Mouse (Mus musculus): ENCODE measurements around the gene Med16. TPM values are rescaled to one million over a fixed set of nuclear protein-coding genes. Genes with fewer than 3 reads are reported as not detected.

Gene Med16
- polyA plus RNA-seq, 1 experiment from 2014 or later: 54.7 TPM

DNA sequence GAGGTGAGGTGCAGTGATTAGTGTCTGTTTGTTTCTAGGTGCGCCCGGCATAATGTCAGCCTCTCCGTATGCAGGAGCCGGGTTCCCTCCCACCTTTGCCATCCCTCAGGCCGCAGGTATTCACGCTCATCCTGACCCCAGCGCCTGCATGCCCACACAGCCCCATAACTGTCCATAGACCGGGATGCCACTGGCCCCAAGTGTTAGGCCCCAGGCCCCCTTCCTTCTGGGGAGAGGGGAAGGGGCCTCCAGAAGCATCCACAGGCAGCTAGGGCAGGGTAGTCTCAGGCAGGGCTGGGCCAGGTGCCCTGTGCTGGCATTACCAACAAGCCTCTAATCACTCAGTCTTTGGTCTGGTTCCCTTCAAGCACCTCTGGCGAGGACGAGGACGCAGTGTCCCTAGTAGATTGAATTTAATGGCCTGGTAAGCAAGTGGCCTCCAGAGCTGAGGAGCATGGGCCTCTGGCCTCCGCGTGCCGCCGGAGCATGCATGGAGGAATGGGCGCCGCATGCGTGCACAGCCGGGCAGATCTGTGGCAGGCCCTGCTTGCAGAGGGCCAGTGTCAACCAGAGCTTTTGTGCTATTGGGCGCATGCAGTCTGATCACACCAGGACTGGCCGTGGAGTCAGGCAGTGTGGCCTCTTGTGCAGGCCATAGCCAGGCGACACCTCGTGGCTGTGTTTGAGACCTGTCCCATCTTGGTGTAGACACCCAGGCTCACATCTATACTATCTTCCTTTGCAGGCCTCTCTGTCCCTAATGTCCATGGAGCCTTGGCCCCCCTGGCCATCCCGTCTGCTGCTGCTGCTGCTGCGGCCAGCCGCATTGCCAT lies 48.4 kb downstream of the Med16 start:
- no peak for ATAC-seq (ENCODE audit: borderline replicate concordance, extremely low read depth, low FRiP score, low TSS enrichment)
- H3K4me2 ChIP-seq: no peak overlapping the region
- no peak overlapping the region for H3K27ac ChIP-seq
- no peaks in the 10 kb centered on the region for H3K9me3 ChIP-seq
- no peak overlapping the region for H3K9ac ChIP-seq
- no peak overlapping the region for H3K4me3 ChIP-seq
- no peaks in the 10 kb centered on the region for H3K27me3 ChIP-seq
- peaks cover 75% of the 10 kb centered on the region for H3K36me3 ChIP-seq
- H3K4me1 ChIP-seq: peaks cover 44% of the 10 kb centered on the region
- WGBS: 88% methylated on average over 26 of the region's 26 CpGs

GRCm38 (mm10) chr10:79859116-79859515 lies 49.6 kb downstream of the Med16 start:
- no peaks in the 10 kb centered on the region for H3K9me3 ChIP-seq
- H3K27me3 ChIP-seq: no peaks in the 10 kb centered on the region
- H3K4me2 ChIP-seq: 0 out of 2 replicates have a peak overlapping the region, but pooled peaks have one; percentile 11
- H3K4me3 ChIP-seq: no peak overlapping the region
- peaks cover 40% of the 10 kb centered on the region for H3K4me1 ChIP-seq
- 0 out of 2 replicates have a peak overlapping the region, but pooled peaks have one; percentile 8 for H3K27ac ChIP-seq
- ATAC-seq (ENCODE audit: borderline replicate concordance, extremely low read depth, low FRiP score, low TSS enrichment): no peak
- H3K36me3 ChIP-seq: peaks cover 63% of the 10 kb centered on the region
- WGBS: 70% methylated on average over 11 of the region's 11 CpGs
- H3K9ac ChIP-seq: no peak overlapping the region

- H3K4me2 ChIP-seq: peak overlapping the region; percentile 86
- H3K4me3 ChIP-seq: peak overlapping the region; percentile 72
- peak; percentile 16; the same call in 1 of the 2 replicates for ATAC-seq (ENCODE audit: borderline replicate concordance, extremely low read depth, low FRiP score, low TSS enrichment)
- WGBS: 33% methylated on average over 17 of the region's 17 CpGs
- peak overlapping the region; percentile 92; the same call in 1 of the 2 replicates for H3K9ac ChIP-seq
- H3K4me1 ChIP-seq: peaks cover 40% of the 10 kb centered on the region
- H3K27me3 ChIP-seq: no peaks in the 10 kb centered on the region
- peak overlapping the region; percentile 100 for H3K27ac ChIP-seq
- no peaks in the 10 kb centered on the region for H3K9me3 ChIP-seq
- H3K36me3 ChIP-seq: peaks cover 58% of the 10 kb centered on the region
Observed at GRCm38 (mm10) chr10:79858416-79859074, 50.2 kb downstream of the Med16 start.

DNA sequence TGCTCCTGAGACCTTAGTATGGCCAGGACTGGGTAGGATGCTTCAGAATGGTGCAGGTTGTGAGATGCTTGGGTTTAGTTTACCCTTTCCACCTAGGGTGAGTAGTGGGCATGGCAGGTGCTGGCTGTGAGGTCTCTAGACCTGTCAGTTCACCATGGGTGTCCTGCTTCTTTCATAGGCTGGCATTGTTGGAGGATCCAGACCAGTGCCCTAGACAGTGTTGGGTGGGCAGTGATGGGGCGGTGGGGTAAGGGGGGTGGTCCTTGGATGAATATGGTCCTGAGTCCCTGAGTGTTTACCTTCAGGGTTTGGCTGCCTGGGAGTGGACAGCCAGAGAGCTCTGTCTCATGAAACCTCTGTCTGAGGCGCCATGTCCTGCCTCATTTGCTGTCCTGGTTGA lies 50.8 kb downstream of the Med16 start:
- H3K4me3 ChIP-seq: peak overlapping the region; percentile 72
- H3K9ac ChIP-seq: peak overlapping the region; percentile 92; the same call in 1 of the 2 replicates
- H3K9me3 ChIP-seq: no peaks in the 10 kb centered on the region
- no peak for ATAC-seq (ENCODE audit: borderline replicate concordance, extremely low read depth, low FRiP score, low TSS enrichment)
- peak overlapping the region; percentile 100 for H3K27ac ChIP-seq
- WGBS: 54% methylated on average over 2 of the region's 2 CpGs
- peaks cover 44% of the 10 kb centered on the region for H3K4me1 ChIP-seq
- H3K36me3 ChIP-seq: peaks cover 52% of the 10 kb centered on the region
- H3K27me3 ChIP-seq: no peaks in the 10 kb centered on the region
- H3K4me2 ChIP-seq: peak overlapping the region; percentile 86

GRCm38 (mm10) chr10:79857452-79857811 lies 51.3 kb downstream of the Med16 start:
- no peak for ATAC-seq (ENCODE audit: borderline replicate concordance, extremely low read depth, low FRiP score, low TSS enrichment)
- WGBS: 9% methylated on average over 4 of the region's 4 CpGs
- peaks cover 49% of the 10 kb centered on the region for H3K4me1 ChIP-seq
- no peaks in the 10 kb centered on the region for H3K9me3 ChIP-seq
- H3K4me3 ChIP-seq: peak overlapping the region; percentile 72
- peak overlapping the region; percentile 86 for H3K4me2 ChIP-seq
- H3K36me3 ChIP-seq: peaks cover 47% of the 10 kb centered on the region
- peak overlapping the region; percentile 92 for H3K9ac ChIP-seq
- no peaks in the 10 kb centered on the region for H3K27me3 ChIP-seq
- H3K27ac ChIP-seq: peak overlapping the region; percentile 100

DNA sequence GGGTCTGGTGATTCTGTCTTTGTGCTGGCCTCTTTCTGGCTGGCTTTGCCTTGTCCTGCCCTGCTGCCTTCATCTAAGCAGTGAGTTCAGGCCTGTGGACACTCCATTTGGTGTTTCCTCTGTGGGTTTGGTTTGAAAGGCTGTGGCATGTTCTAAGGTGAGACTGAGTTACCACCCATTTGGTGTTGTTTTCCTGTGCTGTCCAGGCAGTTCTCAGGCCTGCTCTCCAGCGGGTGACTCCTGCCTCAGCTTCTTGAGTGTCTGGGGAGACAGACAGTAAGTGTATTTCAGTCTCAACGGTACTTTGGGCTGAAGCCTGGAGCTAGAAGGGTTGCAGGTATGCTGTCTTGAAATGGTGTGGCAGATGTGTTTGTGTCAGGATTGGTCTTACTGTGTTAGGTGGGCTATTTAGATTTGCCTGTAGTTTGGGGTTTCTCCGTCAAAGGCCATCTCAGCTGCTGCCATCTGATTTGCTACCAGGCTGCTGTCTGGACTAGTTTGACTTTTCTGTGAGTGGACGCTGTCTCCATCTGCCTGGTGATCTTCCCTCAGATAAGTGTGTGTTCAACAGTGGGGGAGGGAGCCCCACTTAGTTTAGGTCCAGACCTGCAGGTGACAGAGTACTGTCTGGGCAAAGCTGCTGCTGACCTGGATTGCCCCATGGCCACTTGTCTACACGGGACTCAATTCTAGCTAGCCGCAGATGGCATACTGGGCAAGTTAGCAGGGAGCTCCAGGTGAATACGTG lies 51.8 kb downstream of the Med16 start:
- H3K4me2 ChIP-seq: peak overlapping the region; percentile 86
- ATAC-seq (ENCODE audit: borderline replicate concordance, extremely low read depth, low FRiP score, low TSS enrichment): no peak
- H3K27ac ChIP-seq: peak overlapping the region; percentile 100
- 8% methylated on average over 7 of the region's 7 CpGs for WGBS
- no peaks in the 10 kb centered on the region for H3K27me3 ChIP-seq
- H3K4me1 ChIP-seq: peaks cover 54% of the 10 kb centered on the region
- H3K9me3 ChIP-seq: no peaks in the 10 kb centered on the region
- H3K9ac ChIP-seq: peak overlapping the region; percentile 92
- peaks cover 42% of the 10 kb centered on the region for H3K36me3 ChIP-seq
- peak overlapping the region; percentile 72 for H3K4me3 ChIP-seq

- H3K4me3 ChIP-seq: peak overlapping the region; percentile 72
- peaks cover 60% of the 10 kb centered on the region for H3K4me1 ChIP-seq
- ATAC-seq (ENCODE audit: borderline replicate concordance, extremely low read depth, low FRiP score, low TSS enrichment): no peak
- peak overlapping the region; percentile 86 for H3K4me2 ChIP-seq
- H3K27ac ChIP-seq: peak overlapping the region; percentile 100
- H3K9me3 ChIP-seq: no peaks in the 10 kb centered on the region
- peak overlapping the region; percentile 92 for H3K9ac ChIP-seq
- WGBS: 15% methylated on average over 6 of the region's 6 CpGs
- H3K27me3 ChIP-seq: no peaks in the 10 kb centered on the region
- peaks cover 36% of the 10 kb centered on the region for H3K36me3 ChIP-seq
Observed at GRCm38 (mm10) chr10:79856280-79856679, 52.4 kb downstream of the Med16 start.

DNA sequence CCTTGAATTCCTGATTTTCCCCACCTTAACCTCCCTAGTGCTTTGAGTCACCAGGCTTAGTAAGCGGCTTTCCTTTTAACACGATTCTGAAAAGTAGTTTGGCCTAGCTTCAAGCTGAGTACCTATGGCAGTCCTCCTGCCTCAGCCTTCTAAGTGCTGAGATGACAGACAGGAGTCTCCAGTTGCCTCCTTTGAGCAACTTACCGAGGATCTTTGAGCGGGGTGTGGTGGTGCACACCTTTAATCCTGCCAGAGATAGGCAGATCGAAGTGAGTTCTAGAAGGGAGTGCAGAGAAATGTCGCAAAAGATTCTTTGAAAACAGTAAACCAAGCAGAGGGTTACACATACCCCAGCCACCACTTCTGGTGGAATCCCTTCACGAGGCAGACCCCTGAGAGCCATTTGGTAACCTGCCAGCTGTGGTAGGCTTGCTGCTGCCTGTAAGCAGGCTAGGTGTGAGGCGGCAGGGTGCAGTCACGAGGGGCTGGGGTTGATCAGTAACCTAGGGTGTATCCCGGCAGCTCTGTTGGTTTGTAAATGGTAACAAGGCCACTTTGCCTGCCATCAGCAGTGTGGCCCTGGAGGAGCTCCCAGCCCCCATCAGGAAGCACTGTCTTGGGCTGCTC lies 53.1 kb downstream of the Med16 start:
- Histone ChIP-seq H3K4me3 (peak overlapping the region; percentile 72), H3K27ac (peak overlapping the region; percentile 100), H3K9me3 (no peaks in the 10 kb centered on the region), H3K4me1 (peaks cover 65% of the 10 kb centered on the region), H3K9ac (peak overlapping the region; percentile 92), H3K27me3 (no peaks in the 10 kb centered on the region), H3K4me2 (peak overlapping the region; percentile 86), H3K36me3 (peaks cover 30% of the 10 kb centered on the region)
- WGBS: under 1% methylated on average over 10 of the region's 10 CpGs
- ATAC-seq (ENCODE audit: borderline replicate concordance, extremely low read depth, low FRiP score, low TSS enrichment): no peak

DNA sequence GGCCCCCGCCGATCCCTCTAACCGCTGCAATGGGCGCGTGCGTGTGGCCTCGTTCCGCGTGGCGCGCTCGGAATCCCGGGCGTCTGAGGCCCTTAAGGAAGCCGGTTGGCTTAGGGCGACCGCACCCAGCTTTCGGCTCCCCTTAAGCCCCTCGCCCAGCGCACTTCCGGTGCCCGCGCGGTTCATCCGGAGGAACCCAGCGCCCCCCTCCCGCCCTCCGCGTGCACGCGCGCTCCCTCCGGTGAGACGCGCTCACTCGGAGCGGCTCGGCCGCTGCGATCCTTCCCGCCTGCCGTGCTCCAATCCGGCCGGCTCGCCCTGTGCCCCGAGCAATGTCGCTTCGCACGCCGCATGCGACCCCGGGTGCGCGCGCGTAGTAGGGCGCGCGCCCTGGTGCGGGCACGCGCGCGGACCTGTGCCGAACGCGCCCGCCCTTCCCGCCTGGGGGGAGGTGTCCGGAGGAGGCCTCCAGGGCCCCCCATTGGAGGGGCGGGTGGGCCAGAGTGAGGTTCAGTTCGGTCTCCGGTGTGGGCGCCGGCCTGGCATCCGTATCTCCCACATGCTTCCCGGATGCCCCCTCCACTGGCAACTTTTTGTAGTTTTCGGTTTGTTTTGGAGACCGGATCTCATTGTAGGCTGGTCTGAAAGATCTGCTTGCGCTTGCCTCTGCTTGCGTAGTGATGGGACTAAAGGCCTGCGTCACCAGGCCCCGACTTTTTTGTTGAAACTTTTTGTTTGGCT lies 53.8 kb downstream of the Med16 start:
- Histone ChIP-seq H3K4me2 (peak overlapping the region; percentile 86), H3K9ac (peak overlapping the region; percentile 92), H3K4me3 (peak overlapping the region; percentile 72), H3K4me1 (peaks cover 67% of the 10 kb centered on the region), H3K27me3 (no peaks in the 10 kb centered on the region), H3K27ac (peak overlapping the region; percentile 100), H3K36me3 (peaks cover 23% of the 10 kb centered on the region), H3K9me3 (no peaks in the 10 kb centered on the region)
- WGBS: under 1% methylated on average over 82 of the region's 83 CpGs
- peak; percentile 13 for ATAC-seq (ENCODE audit: borderline replicate concordance, extremely low read depth, low FRiP score, low TSS enrichment)

GRCm38 (mm10) chr10:79853860-79854795 lies 54.6 kb downstream of the Med16 start, which contains the start of gene Ptbp1:
Ptbp1 (plus strand) TSS chr10:79854427.
- H3K4me2 ChIP-seq: peak within 1 kb of the TSS; percentile 86
- peak within 1 kb of the TSS; percentile 72 for H3K4me3 ChIP-seq
- peaks cover 58% of the 10 kb centered on the region for H3K4me1 ChIP-seq
- ATAC-seq (ENCODE audit: borderline replicate concordance, extremely low read depth, low FRiP score, low TSS enrichment): peak; percentile 89
- peak within 1 kb of the TSS; percentile 100 for H3K27ac ChIP-seq
- peaks cover 14% of the 10 kb centered on the region for H3K36me3 ChIP-seq
- H3K9me3 ChIP-seq: no peaks in the 10 kb centered on the region
- peak within 1 kb of the TSS; percentile 92 for H3K9ac ChIP-seq
- no peaks in the 10 kb centered on the region for H3K27me3 ChIP-seq
- under 1% methylated on average over 75 of the region's 75 CpGs for WGBS
